Mouse (Mus musculus): ENCODE measurements at regions not wholly inside any gene's neighbourhood (a gene's known extent, or its start where the extent isn't known, plus 50 kb on each side); places are given as distances from the start of the nearest gene placed in this dataset.

- dilution Hi-C loops (cut with MboI; ENCODE audit: extremely low pct_ligation_motif_present, extremely low pct_unique_long_range_greater_than_20kb, low sequenced_read_pairs), result no loop called here
- Histone ChIP-seq H3K4me3 (replicated peaks in 1 of 3; ENCODE audit: low read depth in 2 of 3, low read length in 2 of 3, poor library complexity in 1 of 3) (no peak overlapping the region), H3K4me1 (ENCODE audit: control insufficient read depth in 1 of 2, insufficient read depth in 2 of 2) (no peaks in the 10 kb centered on the region), H3K9ac (ENCODE audit: insufficient read depth, low read depth) (no peak overlapping the region), H3K27ac (ENCODE audit: insufficient read depth, low read depth) (no peak overlapping the region), H3K79me2 (replicated peaks; ENCODE audit: control insufficient read depth, extremely low read depth, insufficient read depth, poor library complexity, severe bottlenecking) (no peaks in the 10 kb centered on the region), H3K4me2 (ENCODE audit: insufficient read depth, low read depth, poor library complexity, severe bottlenecking) (no peak overlapping the region), H3K36me3 (replicated peaks in 1 of 2; ENCODE audit: control insufficient read depth in 1 of 2, insufficient read depth in 1 of 2, low read length in 1 of 2) (no peaks in the 10 kb centered on the region), H3K27me3 (replicated peaks) (no peaks in the 10 kb centered on the region), H3K9me3 (replicated peaks; ENCODE audit: low read length) (no peaks in the 10 kb centered on the region)
- in situ Hi-C loops (cut with MboI; ENCODE audit: low pct_ligation_motif_present, low pct_unique_long_range_greater_than_20kb, low sequenced_read_pairs), result no loop called here
- TF ChIP-seq MXI1 (IDR thresholded peaks at IDR 0.05; ENCODE audit: low read depth, low read length) (no peak), BHLHE40 (IDR thresholded peaks at IDR 0.05; ENCODE audit: low read depth, low read length) (no peak), UBTF (IDR thresholded peaks at IDR 0.05; ENCODE audit: low read depth, low read length) (no peak), SIN3A (IDR thresholded peaks at IDR 0.05; ENCODE audit: low read length) (no peak), EP300 (IDR thresholded peaks at IDR 0.05; ENCODE audit: low read length) (no peak), MAX (IDR thresholded peaks at IDR 0.05; ENCODE audit: low read length) (no peak), HCFC1 (IDR thresholded peaks at IDR 0.05; ENCODE audit: low read depth, low read length) (no peak), USF2 (conservative IDR thresholded peaks at IDR 0.05; ENCODE audit: low read depth, low read length) (no peak), RAD21 (IDR thresholded peaks at IDR 0.05; ENCODE audit: low read depth, low read length) (no peak), ZNF384 (IDR thresholded peaks at IDR 0.05; ENCODE audit: low read depth, low read length) (no peak), NRF1 (IDR thresholded peaks at IDR 0.05; ENCODE audit: low read depth, low read length) (no peak), ELF1 (IDR thresholded peaks at IDR 0.05; ENCODE audit: low read depth, low read length) (no peak), RCOR1 (conservative IDR thresholded peaks at IDR 0.05; ENCODE audit: low read depth, low read length) (no peak), JUND (conservative IDR thresholded peaks at IDR 0.05; ENCODE audit: low read depth, low read length) (no peak)
- DNase-seq (ENCODE audit: extremely low read depth), result no peak
These were observed 165.5 kb upstream of the Krr1 start for GRCm38 (mm10) chr10:111806916-111807315.

GRCm38 (mm10) chr10:111813736-111814135 is 158.7 kb upstream of the Krr1 start:
- Histone ChIP-seq H3K27ac (ENCODE audit: insufficient read depth, low read depth) (no peak overlapping the region), H3K4me1 (ENCODE audit: control insufficient read depth in 1 of 2, insufficient read depth in 2 of 2) (no peaks in the 10 kb centered on the region), H3K4me3 (replicated peaks in 1 of 3; ENCODE audit: low read depth in 2 of 3, low read length in 2 of 3, poor library complexity in 1 of 3) (no peak overlapping the region), H3K4me2 (ENCODE audit: insufficient read depth, low read depth, poor library complexity, severe bottlenecking) (no peak overlapping the region), H3K27me3 (replicated peaks) (no peaks in the 10 kb centered on the region), H3K79me2 (replicated peaks; ENCODE audit: control insufficient read depth, extremely low read depth, insufficient read depth, poor library complexity, severe bottlenecking) (no peaks in the 10 kb centered on the region), H3K36me3 (replicated peaks in 1 of 2; ENCODE audit: control insufficient read depth in 1 of 2, insufficient read depth in 1 of 2, low read length in 1 of 2) (no peaks in the 10 kb centered on the region), H3K9ac (ENCODE audit: insufficient read depth, low read depth) (no peak overlapping the region), H3K9me3 (replicated peaks; ENCODE audit: low read length) (no peaks in the 10 kb centered on the region)
- no peak for DNase-seq (ENCODE audit: extremely low read depth)
- dilution Hi-C loops (cut with MboI; ENCODE audit: extremely low pct_ligation_motif_present, extremely low pct_unique_long_range_greater_than_20kb, low sequenced_read_pairs) (no loop called here), in situ Hi-C loops (cut with MboI; ENCODE audit: low pct_ligation_motif_present, low pct_unique_long_range_greater_than_20kb, low sequenced_read_pairs) (no loop called here)
- TF ChIP-seq JUND (conservative IDR thresholded peaks at IDR 0.05; ENCODE audit: low read depth, low read length), result no peak
- TF ChIP-seq SMC3 (IDR thresholded peaks at IDR 0.05; ENCODE audit: low read depth, low read length), result no peak
- no peak for TF ChIP-seq MYC (IDR thresholded peaks at IDR 0.05; ENCODE audit: low read depth, low read length)
- no peak for TF ChIP-seq POLR2AphosphoS2 (IDR thresholded peaks at IDR 0.05; ENCODE audit: low read depth, low read length)
- TF ChIP-seq MEF2A (IDR thresholded peaks at IDR 0.05; ENCODE audit: borderline replicate concordance, low read depth, low read length), result no peak
- TF ChIP-seq SIN3A (IDR thresholded peaks at IDR 0.05; ENCODE audit: low read length), result no peak
- no peak for TF ChIP-seq EP300 (IDR thresholded peaks at IDR 0.05; ENCODE audit: low read length)
- TF ChIP-seq NRF1 (IDR thresholded peaks at IDR 0.05; ENCODE audit: low read depth, low read length), result no peak
